Mouse (Mus musculus): ENCODE results near the gene Padi2.

GRCm38 (mm10) chr4:140960781-140961466, 54.8 kb downstream of the Padi2 start, which contains the start of gene Sdhb:
- TF ChIP-seq POLR2A (IDR thresholded peaks at IDR 0.05; ENCODE audit: insufficient read depth, low read length) (no peak), CTCF (IDR thresholded peaks at IDR 0.05; ENCODE audit: low read depth, low read length) (no peak)

Measured in ES-Bruce4 (cell line).